Comparison of ENCODE assay signal across 9 mouse cellular contexts in the genomic region with DNA sequence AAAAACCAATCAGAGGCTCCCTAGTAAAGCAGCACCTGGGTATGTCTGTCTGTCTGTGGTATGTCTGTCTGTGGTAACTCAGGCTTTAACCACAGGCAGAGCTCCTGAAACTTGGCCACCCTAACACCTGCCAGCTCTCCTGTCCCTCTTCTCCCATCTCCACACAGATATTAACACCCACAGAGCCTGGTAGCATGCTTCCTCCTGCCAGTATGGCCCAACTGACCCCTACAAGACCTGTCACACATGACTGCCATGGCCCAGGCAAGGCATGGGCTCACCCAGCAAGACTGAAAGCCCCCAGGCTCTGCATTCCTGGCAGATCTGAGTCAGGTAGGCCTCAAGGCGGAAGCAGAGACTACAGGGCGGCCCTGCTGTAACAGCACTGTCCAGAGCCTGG. TPM values are rescaled to one million over a fixed set of nuclear protein-coding genes. Genes with fewer than 3 reads are reported as not detected.
DNase-seq lines count a peak whose midpoint lies in the region; ATAC-seq and TF ChIP-seq lines count a peak whose summit lies in the region.
"Had no signal": no experiment of that assay in that cellular context is flagged by ENCODE, and none has a peak within 500 bp of the region (broad histone marks: within the 10 kb centered on the region; RNA-seq: fewer than 3 reads in every experiment).

No protein-coding gene starts in this region.

- H3K27ac ChIP-seq in kidney, postnatal 0 days: peak overlapping the region; percentile 98
- H3K27ac ChIP-seq in embryonic facial prominence, embryonic 13.5 days: peak overlapping the region; percentile 99
- peak overlapping the region; percentile 98; the same call in 1 of the 2 replicates for H3K27ac ChIP-seq in intestine, embryonic 14.5 days (ENCODE audit: low read depth)
- peak overlapping the region; percentile 97 for H3K27ac ChIP-seq in midbrain, postnatal 0 days (ENCODE audit: low read depth, low read length)
- H3K27ac ChIP-seq: macrophage had no signal

- H3K9ac ChIP-seq in kidney, postnatal 0 days (ENCODE audit: low read depth, low read length): peak overlapping the region; percentile 93
- peak overlapping the region; percentile 96 for H3K9ac ChIP-seq in embryonic facial prominence, embryonic 13.5 days
- H3K9ac ChIP-seq in intestine, embryonic 14.5 days (ENCODE audit: low read length): peak overlapping the region; percentile 99
- peak overlapping the region; percentile 99 for H3K9ac ChIP-seq in midbrain, postnatal 0 days (replicated peaks; ENCODE audit: low read length, poor library complexity, severe bottlenecking)

- ATAC-seq in kidney, postnatal 0 days (replicated peaks; ENCODE audit: low FRiP score, low read depth): 0 out of 2 replicates have a peak, but pooled peaks have one; percentile 0
- ATAC-seq in embryonic facial prominence, embryonic 13.5 days (ENCODE audit: insufficient number of reproducible peaks, insufficient read depth, low FRiP score, low TSS enrichment, low read depth): no peak
- ATAC-seq in intestine, embryonic 14.5 days (replicated peaks; ENCODE audit: low FRiP score, low TSS enrichment, low read depth): no peak
- ATAC-seq in midbrain, postnatal 0 days (ENCODE audit: low FRiP score): no peak

- no peak for TF ChIP-seq CTCF in kidney, postnatal 0 days (IDR thresholded peaks at IDR 0.05; ENCODE audit: low read depth)
- TF ChIP-seq CTCF in midbrain, postnatal 0 days (IDR thresholded peaks at IDR 0.05): no peak

- peaks cover 31% of the 10 kb centered on the region for H3K36me3 ChIP-seq in kidney, postnatal 0 days (ENCODE audit: insufficient read depth, low read length)
- peaks cover 54% of the 10 kb centered on the region for H3K36me3 ChIP-seq in embryonic facial prominence, embryonic 13.5 days
- peaks cover 48% of the 10 kb centered on the region for H3K36me3 ChIP-seq in intestine, embryonic 14.5 days (ENCODE audit: control insufficient read depth, insufficient read depth, low read length)
- H3K36me3 ChIP-seq in midbrain, postnatal 0 days (ENCODE audit: insufficient read depth, low read length): peaks cover 34% of the 10 kb centered on the region

- WGBS in kidney, postnatal 0 days: 41% methylated on average over 2 of the region's 2 CpGs
- WGBS in embryonic facial prominence, embryonic 13.5 days: 33% methylated on average over 2 of the region's 2 CpGs
- WGBS in intestine, embryonic 14.5 days: 65% methylated on average over 2 of the region's 2 CpGs
- WGBS in midbrain, postnatal 0 days: 84% methylated on average over 2 of the region's 2 CpGs

- H3K4me2 ChIP-seq in kidney, postnatal 0 days (ENCODE audit: low read length): peak overlapping the region; percentile 90
- H3K4me2 ChIP-seq in embryonic facial prominence, embryonic 13.5 days: peak overlapping the region; percentile 76
- H3K4me2 ChIP-seq in intestine, embryonic 14.5 days (ENCODE audit: low read length): peak overlapping the region; percentile 82
- peak overlapping the region; percentile 81 for H3K4me2 ChIP-seq in midbrain, postnatal 0 days (ENCODE audit: low read depth, low read length, poor library complexity, severe bottlenecking)

- peaks cover 33% of the 10 kb centered on the region for H3K4me1 ChIP-seq in kidney, postnatal 0 days (replicated peaks; ENCODE audit: insufficient read depth, low read length)
- H3K4me1 ChIP-seq in embryonic facial prominence, embryonic 13.5 days: peaks cover 49% of the 10 kb centered on the region
- peaks cover 29% of the 10 kb centered on the region for H3K4me1 ChIP-seq in intestine, embryonic 14.5 days (replicated peaks; ENCODE audit: control insufficient read depth, insufficient read depth, low read length)
- H3K4me1 ChIP-seq in midbrain, postnatal 0 days (ENCODE audit: insufficient read depth, low read length): peaks cover 16% of the 10 kb centered on the region

- peak overlapping the region; percentile 95 for H3K4me3 ChIP-seq in kidney, postnatal 0 days (replicated peaks; ENCODE audit: low read depth, low read length)
- H3K4me3 ChIP-seq in embryonic facial prominence, embryonic 13.5 days: peak overlapping the region; percentile 91
- H3K4me3 ChIP-seq in intestine, embryonic 14.5 days (ENCODE audit: low read depth, low read length): peak overlapping the region; percentile 100
- peak overlapping the region; percentile 96 for H3K4me3 ChIP-seq in midbrain, postnatal 0 days (ENCODE audit: low read depth, low read length)

- no peaks in the 10 kb centered on the region for H3K9me3 ChIP-seq in kidney, postnatal 0 days (replicated peaks; ENCODE audit: low read length)
- no peaks in the 10 kb centered on the region for H3K9me3 ChIP-seq in embryonic facial prominence, embryonic 13.5 days
- H3K9me3 ChIP-seq in intestine, embryonic 14.5 days (ENCODE audit: control insufficient read depth, low read length): no peaks in the 10 kb centered on the region
- no peaks in the 10 kb centered on the region for H3K9me3 ChIP-seq in midbrain, postnatal 0 days (ENCODE audit: low read length)

- no peak for DNase-seq in kidney, postnatal 0 days (ENCODE audit: low spot score)
- no peak for DNase-seq in kidney, postnatal 36 days
- DNase-seq in intestine, embryonic 14.5 days (ENCODE audit: low spot score): no peak
- no peak for DNase-seq in midbrain, postnatal 0 days (ENCODE audit: low spot score)
- DNase-seq in urinary bladder, adult 18-20 months (ENCODE audit: low spot score in 2 of 2): no peak
- no peak for DNase-seq in MN1 (ENCODE audit: low spot score)
- DNase-seq in urinary bladder, postnatal 14 days (ENCODE audit: low spot score): no peak

- H3K27me3 ChIP-seq in kidney, postnatal 0 days (ENCODE audit: insufficient read depth, low read length): no peaks in the 10 kb centered on the region
- no peaks in the 10 kb centered on the region for H3K27me3 ChIP-seq in embryonic facial prominence, embryonic 13.5 days
- H3K27me3 ChIP-seq in intestine, embryonic 14.5 days (replicated peaks; ENCODE audit: control insufficient read depth, insufficient read depth, low read length): no peaks in the 10 kb centered on the region
- H3K27me3 ChIP-seq in midbrain, postnatal 0 days (ENCODE audit: insufficient read depth, low read length): no peaks in the 10 kb centered on the region

RNA-seq across cellular contexts. Expression of gene Traf4, which starts 2.3 kb away (rescaled TPM):
- polyA plus RNA-seq in kidney, postnatal 0 days (2015; fragmentation: Nextera tagmentation; extraction: Ambion mirVana): 79.2 and 79.6 TPM in 2 replicates
- 91.5 and 103 TPM in 2 replicates for polyA plus RNA-seq in embryonic facial prominence, embryonic 13.5 days (2015; fragmentation: Nextera tagmentation; extraction: Ambion mirVana)
- polyA plus RNA-seq in intestine, embryonic 14.5 days (2014; fragmentation: Nextera tagmentation; extraction: Ambion mirVana): 61.7 and 65.3 TPM in 2 replicates
- total RNA-seq in midbrain, postnatal 0 days (2014; rRNA removed): 80.5 and 89.5 TPM in 2 replicates
- polyA plus RNA-seq in midbrain, postnatal 0 days (2015; fragmentation: Nextera tagmentation; extraction: Ambion mirVana): 68.4 and 71.1 TPM in 2 replicates

RNA-seq across cellular contexts. Expression of gene Nek8, which starts 13.4 kb away (rescaled TPM):
- polyA plus RNA-seq in kidney, postnatal 0 days (2015; fragmentation: Nextera tagmentation; extraction: Ambion mirVana): 18.2 and 19.9 TPM in 2 replicates
- 17.4 and 18.1 TPM in 2 replicates for polyA plus RNA-seq in embryonic facial prominence, embryonic 13.5 days (2015; fragmentation: Nextera tagmentation; extraction: Ambion mirVana)
- polyA plus RNA-seq in intestine, embryonic 14.5 days (2014; fragmentation: Nextera tagmentation; extraction: Ambion mirVana): 15.2 and 15.4 TPM in 2 replicates
- total RNA-seq in midbrain, postnatal 0 days (2014; rRNA removed): 7.1 and 7.6 TPM in 2 replicates
- 4.5 and 5.7 TPM in 2 replicates for polyA plus RNA-seq in midbrain, postnatal 0 days (2015; fragmentation: Nextera tagmentation; extraction: Ambion mirVana)

RNA-seq across cellular contexts. Expression of gene Tlcd1, which starts 13.5 kb away (rescaled TPM):
- 43.4 and 46.6 TPM in 2 replicates for polyA plus RNA-seq in kidney, postnatal 0 days (2015; fragmentation: Nextera tagmentation; extraction: Ambion mirVana)
- 15.4 and 17.2 TPM in 2 replicates for polyA plus RNA-seq in embryonic facial prominence, embryonic 13.5 days (2015; fragmentation: Nextera tagmentation; extraction: Ambion mirVana)
- polyA plus RNA-seq in intestine, embryonic 14.5 days (2014; fragmentation: Nextera tagmentation; extraction: Ambion mirVana): 37.5 and 38.8 TPM in 2 replicates
- total RNA-seq in midbrain, postnatal 0 days (2014; rRNA removed): 12.6 and 24.0 TPM in 2 replicates
- polyA plus RNA-seq in midbrain, postnatal 0 days (2015; fragmentation: Nextera tagmentation; extraction: Ambion mirVana): 18.1 and 25.4 TPM in 2 replicates

RNA-seq across cellular contexts. Expression of gene Rpl23a, which starts 20.3 kb away (rescaled TPM):
- polyA plus RNA-seq in kidney, postnatal 0 days (2015; fragmentation: Nextera tagmentation; extraction: Ambion mirVana): 1,409 and 1,636 TPM in 2 replicates
- polyA plus RNA-seq in embryonic facial prominence, embryonic 13.5 days (2015; fragmentation: Nextera tagmentation; extraction: Ambion mirVana): 1,597 and 1,678 TPM in 2 replicates
- polyA plus RNA-seq in intestine, embryonic 14.5 days (2014; fragmentation: Nextera tagmentation; extraction: Ambion mirVana): 1,790 and 1,870 TPM in 2 replicates
- total RNA-seq in midbrain, postnatal 0 days (2014; rRNA removed): 753 and 863 TPM in 2 replicates
- polyA plus RNA-seq in midbrain, postnatal 0 days (2015; fragmentation: Nextera tagmentation; extraction: Ambion mirVana): 853 and 860 TPM in 2 replicates

RNA-seq across cellular contexts. Expression of gene Rab34, which starts 25.2 kb away (rescaled TPM):
- polyA plus RNA-seq in kidney, postnatal 0 days (2015; fragmentation: Nextera tagmentation; extraction: Ambion mirVana): 129 and 131 TPM in 2 replicates
- 172 and 188 TPM in 2 replicates for polyA plus RNA-seq in embryonic facial prominence, embryonic 13.5 days (2015; fragmentation: Nextera tagmentation; extraction: Ambion mirVana)
- 121 and 141 TPM in 2 replicates for polyA plus RNA-seq in intestine, embryonic 14.5 days (2014; fragmentation: Nextera tagmentation; extraction: Ambion mirVana)
- total RNA-seq in midbrain, postnatal 0 days (2014; rRNA removed): 71.3 and 78.4 TPM in 2 replicates
- 65.0 and 65.5 TPM in 2 replicates for polyA plus RNA-seq in midbrain, postnatal 0 days (2015; fragmentation: Nextera tagmentation; extraction: Ambion mirVana)
